Mouse (Mus musculus) neutrophil, adult 5-6 weeks (primary cell): ENCODE measurements around the gene Sla2. TPM values are rescaled to one million over a fixed set of nuclear protein-coding genes. Genes with fewer than 3 reads are reported as not detected.
A peak's percentile ranks its signal among the peaks of the same experiment; 100 is the strongest.
"Not testable (repeated sequence)": the region's sequence is repeated elsewhere in the genome, so short reads cannot be mapped to it uniquely, and the experiment has no call there.

ENCODE experiments used
- ATAC-seq: fragments of 151-379, 151-347 bp; 2 replicates; pipeline ENCODE4 v1.8.0; 2017; ENCODE audit warnings: mild to moderate bottlenecking, moderate TSS enrichment; ENCODE audit not compliant: insufficient number of reproducible peaks, poor library complexity, low FRiP score, severe bottlenecking; ENCODE audit errors: extremely low read depth
- total RNA-seq: library from RNA; stranded (forward); fragments of 200-1000 nt; gene quantifications from 2 replicates; pipeline ENCODE4 v1.2.3, GENCODE M21; 2017

Sla2 gene
- 4.8 and 5.5 TPM in 2 replicates for total RNA-seq

DNA sequence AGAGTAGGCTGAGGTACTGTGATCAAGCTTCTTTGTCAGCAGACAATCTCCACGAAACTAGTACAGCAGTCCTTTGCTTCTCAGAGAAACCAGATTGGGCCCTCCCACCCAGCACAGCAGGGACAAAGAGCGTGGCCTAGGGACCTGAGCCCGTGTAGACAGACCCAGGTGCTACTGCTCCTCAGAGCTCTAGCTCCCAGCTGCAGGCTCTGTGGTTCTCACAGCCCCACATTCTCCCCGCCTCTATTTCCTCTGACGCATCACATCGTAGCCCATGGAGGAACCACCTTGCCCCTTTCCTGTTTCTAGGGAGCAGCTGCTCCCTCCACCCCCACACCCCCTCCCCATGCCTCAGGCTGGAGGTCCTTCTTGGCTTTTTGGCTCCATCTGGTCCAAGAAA is at the start of gene Sla2:
Gene Sla2, minus strand, starts transcription at position 176 of the 400 bp plus-strand sequence.
- ATAC-seq, result peak; percentile 35; the same call in 1 of the 2 replicates

GRCm38 (mm10) chr2:156935005-156935404 is 48.0 kb upstream of the Sla2 start:
- ATAC-seq, result no peak

DNA sequence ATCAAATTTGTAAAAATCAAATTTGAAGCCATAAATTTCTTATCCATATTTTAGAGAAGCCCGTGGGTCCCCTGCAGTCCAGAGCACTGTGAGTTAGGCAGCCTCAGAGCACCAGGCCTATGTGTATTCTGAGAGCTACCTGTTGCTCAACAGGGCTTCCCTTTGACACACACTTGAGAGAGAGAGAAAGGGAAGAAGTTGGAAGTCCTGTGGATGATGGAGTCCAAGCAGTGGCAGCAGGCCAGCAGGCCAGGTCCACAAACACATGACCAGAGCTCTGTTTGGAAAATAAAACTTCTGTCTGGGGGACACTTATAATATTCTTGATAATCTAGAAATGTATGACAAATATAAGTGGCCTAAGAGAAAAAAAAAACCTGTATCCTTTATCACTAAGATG is 46.4 kb upstream of the Sla2 start:
- no peak for ATAC-seq

- no peak for ATAC-seq
Measured at GRCm38 (mm10) chr2:156931421-156931820, 44.4 kb upstream of the Sla2 start.

- no peak for ATAC-seq
Measured at GRCm38 (mm10) chr2:156930549-156930948, 43.6 kb upstream of the Sla2 start.

GRCm38 (mm10) chr2:156929519-156930120 is 42.6 kb upstream of the Sla2 start:
- no peak for ATAC-seq

- no peak for ATAC-seq
Measured at GRCm38 (mm10) chr2:156928606-156929005, 41.6 kb upstream of the Sla2 start.

GRCm38 (mm10) chr2:156927663-156928062 is 40.7 kb upstream of the Sla2 start:
- no peak for ATAC-seq

GRCm38 (mm10) chr2:156925611-156926010 is 38.6 kb upstream of the Sla2 start:
- not testable (repeated sequence) for ATAC-seq

- ATAC-seq, result not testable (repeated sequence)
Measured at GRCm38 (mm10) chr2:156925075-156925474, 38.1 kb upstream of the Sla2 start.

GRCm38 (mm10) chr2:156924210-156924898 is 37.4 kb upstream of the Sla2 start:
- ATAC-seq, result no peak

DNA sequence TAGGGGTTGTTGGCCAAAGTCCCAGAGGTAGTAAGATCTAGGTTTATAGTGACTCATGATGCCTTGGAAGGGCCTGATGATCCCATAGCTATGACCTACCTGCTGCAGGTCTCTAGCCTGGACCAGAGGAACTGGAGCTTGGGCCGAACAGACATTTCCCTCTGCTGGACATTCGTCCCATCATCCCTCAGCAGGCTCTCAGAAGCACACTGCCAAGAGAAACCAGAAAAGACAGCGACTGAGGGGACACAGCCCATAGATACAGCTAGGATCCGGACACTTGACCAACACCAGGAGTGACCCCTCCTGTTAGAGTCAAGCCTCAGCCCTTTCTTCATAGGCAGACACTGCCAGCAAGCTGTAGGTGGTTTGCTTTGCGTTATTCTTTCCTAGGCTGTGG is 36.1 kb upstream of the Sla2 start:
- ATAC-seq, result no peak

- ATAC-seq, result no peak
Measured at GRCm38 (mm10) chr2:156919796-156920195, 32.8 kb upstream of the Sla2 start.

- not testable (repeated sequence) for ATAC-seq
Measured at GRCm38 (mm10) chr2:156919191-156919590, 32.2 kb upstream of the Sla2 start.

GRCm38 (mm10) chr2:156918562-156918961 is 31.6 kb upstream of the Sla2 start:
- ATAC-seq, result peak; percentile 55; the same call in 1 of the 2 replicates

GRCm38 (mm10) chr2:156916419-156917125 is 29.6 kb upstream of the Sla2 start:
- no peak for ATAC-seq

GRCm38 (mm10) chr2:156915559-156915958 is 28.6 kb upstream of the Sla2 start:
- ATAC-seq, result no peak

- no peak for ATAC-seq
Measured at GRCm38 (mm10) chr2:156913191-156913590, 26.2 kb upstream of the Sla2 start.

DNA sequence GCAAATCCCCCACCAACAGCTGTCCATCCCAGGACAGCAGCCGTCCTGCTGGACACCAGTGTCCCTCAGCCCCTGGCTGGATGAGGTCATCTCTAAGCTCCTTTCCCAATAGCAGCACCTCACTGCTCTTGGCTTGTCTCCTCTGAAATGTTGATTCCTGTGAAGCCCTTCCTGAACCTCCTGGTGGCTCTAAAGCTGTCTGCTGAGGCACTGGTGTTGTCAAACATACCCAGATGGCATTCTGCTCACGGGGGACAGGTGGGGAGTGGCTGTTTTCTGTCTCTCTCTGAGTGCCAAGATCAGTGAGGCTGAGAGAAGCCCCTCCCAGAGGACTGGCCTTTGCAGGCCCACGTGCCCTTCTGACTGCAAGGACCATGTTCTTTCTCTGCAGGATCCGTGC is 18.9 kb upstream of the Sla2 start:
- not testable (repeated sequence) for ATAC-seq
